In the genomic region with DNA sequence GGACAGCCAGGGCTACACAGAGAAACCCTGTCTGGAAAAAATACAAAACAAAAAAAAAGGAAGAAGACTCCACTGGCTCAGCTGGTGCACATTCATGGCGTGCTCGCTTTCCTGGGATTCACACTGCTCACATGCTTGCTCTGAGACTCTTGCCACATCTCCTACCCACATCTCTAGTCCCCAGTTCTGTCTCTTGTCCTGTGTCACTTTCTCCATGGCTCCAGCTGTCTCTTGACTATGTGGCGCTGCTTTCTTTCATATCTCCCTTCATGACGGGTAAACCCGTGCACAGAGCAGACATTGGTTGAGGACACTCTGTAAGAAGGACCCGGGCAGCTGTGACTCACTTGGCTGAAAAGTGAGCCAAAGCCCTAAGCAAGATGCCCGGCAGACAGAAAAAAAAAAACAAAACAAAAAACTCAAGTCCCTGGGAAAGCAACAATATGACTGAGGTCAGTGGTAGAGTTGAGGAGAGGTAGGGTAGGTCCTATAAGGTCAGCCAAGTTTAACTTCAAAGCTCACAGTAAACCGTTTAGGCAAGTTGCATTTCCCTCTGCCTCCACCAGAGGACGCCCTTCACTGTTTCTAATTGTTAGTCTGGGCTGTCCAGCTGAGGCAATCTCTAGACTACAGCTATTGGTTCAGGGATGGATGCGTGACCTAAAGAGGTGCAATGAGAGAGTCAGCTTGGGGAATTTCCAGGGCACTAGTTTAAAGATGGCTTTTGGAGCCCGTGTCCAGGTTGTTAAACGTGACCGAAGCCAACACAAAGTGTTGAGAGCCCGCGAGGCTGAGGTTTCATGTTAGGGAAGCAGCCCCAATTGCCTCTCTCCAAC, we compare ENCODE assay signal across 9 mouse cellular contexts. TPM values are rescaled to one million over a fixed set of nuclear protein-coding genes. Genes with fewer than 3 reads are reported as not detected.
A peak's percentile ranks its signal among the peaks of the same experiment; 100 is the strongest.
DNase-seq lines count a peak whose midpoint lies in the region; ATAC-seq and TF ChIP-seq lines count a peak whose summit lies in the region.
"Had no signal": no experiment of that assay in that cellular context is flagged by ENCODE, and none has a peak within 500 bp of the region (broad histone marks: within the 10 kb centered on the region; RNA-seq: fewer than 3 reads in every experiment).

No protein-coding gene starts in this region.

- no peaks in the 10 kb centered on the region for H3K27me3 ChIP-seq in embryonic facial prominence, embryonic 11.5 days (ENCODE audit: control insufficient read depth, insufficient read depth, low read length)
- H3K27me3 ChIP-seq in heart, embryonic 10.5 days (ENCODE audit: insufficient read depth, poor library complexity, severe bottlenecking), result peaks cover 6% of the 10 kb centered on the region; the same call in 1 of the 2 replicates
- H3K27me3 ChIP-seq in kidney, postnatal 0 days (ENCODE audit: insufficient read depth, low read length), result no peaks in the 10 kb centered on the region
- peaks cover 11% of the 10 kb centered on the region for H3K27me3 ChIP-seq in liver, embryonic 13.5 days
- H3K27me3 ChIP-seq: midbrain, embryonic 12.5 days had no signal

- peak; percentile 89 for DNase-seq in ES-CJ7 (ENCODE audit: low read depth, low spot score)
- peak; percentile 84 to 86 for DNase-seq in adrenal gland, postnatal 36 days
- DNase-seq in embryonic facial prominence, embryonic 11.5 days (ENCODE audit: low spot score), result peak; percentile 76
- peak; percentile 84 for DNase-seq in heart, embryonic 10.5 days (ENCODE audit: low spot score)
- DNase-seq in kidney, postnatal 0 days (ENCODE audit: low spot score), result peak; percentile 88
- DNase-seq in liver, embryonic 13.5 days, result peak; percentile 59
- peak; percentile 69 for DNase-seq in ovary, postnatal 36 days (ENCODE audit: low spot score)
- DNase-seq in thymus, postnatal 36 days, result peak; percentile 67 to 76

- H3K36me3 ChIP-seq in embryonic facial prominence, embryonic 11.5 days (replicated peaks; ENCODE audit: control insufficient read depth, insufficient read depth, low read depth, low read length), result no peaks in the 10 kb centered on the region
- H3K36me3 ChIP-seq in heart, embryonic 10.5 days, result peaks cover 26% of the 10 kb centered on the region
- H3K36me3 ChIP-seq in kidney, postnatal 0 days (ENCODE audit: insufficient read depth, low read length), result peaks cover 9% of the 10 kb centered on the region
- H3K36me3 ChIP-seq in liver, embryonic 13.5 days, result peaks cover 17% of the 10 kb centered on the region

- no peaks in the 10 kb centered on the region for H3K4me1 ChIP-seq in embryonic facial prominence, embryonic 11.5 days (ENCODE audit: control insufficient read depth, insufficient read depth, low read length)
- H3K4me1 ChIP-seq in heart, embryonic 10.5 days, result peaks cover 27% of the 10 kb centered on the region
- H3K4me1 ChIP-seq in kidney, postnatal 0 days (replicated peaks; ENCODE audit: insufficient read depth, low read length), result peaks cover 16% of the 10 kb centered on the region; the same call in 1 of the 2 replicates
- H3K4me1 ChIP-seq in liver, embryonic 13.5 days (replicated peaks), result peaks cover 13% of the 10 kb centered on the region
- H3K4me1 ChIP-seq: midbrain, embryonic 12.5 days had no signal

- no peaks in the 10 kb centered on the region for H3K9me3 ChIP-seq in embryonic facial prominence, embryonic 11.5 days (replicated peaks; ENCODE audit: control insufficient read depth, low read length)
- no peaks in the 10 kb centered on the region for H3K9me3 ChIP-seq in heart, embryonic 10.5 days
- H3K9me3 ChIP-seq in kidney, postnatal 0 days (replicated peaks; ENCODE audit: low read length), result no peaks in the 10 kb centered on the region
- H3K9me3 ChIP-seq in liver, embryonic 13.5 days (replicated peaks), result no peaks in the 10 kb centered on the region
- H3K9me3 ChIP-seq: midbrain, embryonic 12.5 days had no signal

- no peak overlapping the region for H3K9ac ChIP-seq in embryonic facial prominence, embryonic 11.5 days (replicated peaks; ENCODE audit: low read length)
- no peak overlapping the region for H3K9ac ChIP-seq in kidney, postnatal 0 days (ENCODE audit: low read depth, low read length)
- H3K9ac ChIP-seq in liver, embryonic 13.5 days, result no peak overlapping the region
- H3K9ac ChIP-seq: midbrain, embryonic 12.5 days had no signal

- H3K4me2 ChIP-seq in embryonic facial prominence, embryonic 11.5 days (ENCODE audit: low read depth, low read length), result no peak overlapping the region
- no peak overlapping the region for H3K4me2 ChIP-seq in kidney, postnatal 0 days (ENCODE audit: low read length)
- no peak overlapping the region for H3K4me2 ChIP-seq in liver, embryonic 13.5 days
- H3K4me2 ChIP-seq: midbrain, embryonic 12.5 days had no signal

- H3K27ac ChIP-seq in embryonic facial prominence, embryonic 11.5 days (replicated peaks; ENCODE audit: low read depth, low read length), result no peak overlapping the region
- H3K27ac ChIP-seq in heart, embryonic 10.5 days, result no peak overlapping the region
- no peak overlapping the region for H3K27ac ChIP-seq in kidney, postnatal 0 days
- H3K27ac ChIP-seq in liver, embryonic 13.5 days, result no peak overlapping the region
- H3K27ac ChIP-seq: midbrain, embryonic 12.5 days had no signal

- TF ChIP-seq CTCF in kidney, postnatal 0 days (IDR thresholded peaks at IDR 0.05; ENCODE audit: low read depth), result peak; percentile 98

- 74% methylated on average over 15 of the region's 15 CpGs for WGBS in embryonic facial prominence, embryonic 11.5 days
- 56% methylated on average over 15 of the region's 15 CpGs for WGBS in heart, embryonic 10.5 days
- WGBS in kidney, postnatal 0 days, result 66% methylated on average over 15 of the region's 15 CpGs
- WGBS in liver, embryonic 13.5 days (ENCODE audit: insufficient replicate concordance), result 60% methylated on average over 15 of the region's 15 CpGs

- 0 out of 2 replicates have a peak, but pooled peaks have one; percentile 45 for ATAC-seq in embryonic facial prominence, embryonic 11.5 days (replicated peaks; ENCODE audit: insufficient number of reproducible peaks, low FRiP score, low TSS enrichment, low read depth)
- peak; percentile 42; the same call in 1 of the 2 replicates for ATAC-seq in kidney, postnatal 0 days (replicated peaks; ENCODE audit: low FRiP score, low read depth)
- peak; percentile 51; the same call in 1 of the 2 replicates for ATAC-seq in liver, embryonic 13.5 days (ENCODE audit: low read depth)

- H3K4me3 ChIP-seq in embryonic facial prominence, embryonic 11.5 days (ENCODE audit: low read depth, low read length), result no peak overlapping the region
- no peak overlapping the region for H3K4me3 ChIP-seq in heart, embryonic 10.5 days
- H3K4me3 ChIP-seq in kidney, postnatal 0 days (replicated peaks; ENCODE audit: low read depth, low read length), result no peak overlapping the region
- H3K4me3 ChIP-seq in liver, embryonic 13.5 days (replicated peaks), result no peak overlapping the region
- H3K4me3 ChIP-seq: midbrain, embryonic 12.5 days had no signal

RNA-seq across cellular contexts. Expression of a gene that starts 17.3 kb away (rescaled TPM):
- 10 to 100 TPM; 22.7 to 25.9 TPM for total RNA-seq in adrenal gland, postnatal 36 days (2021)
- polyA plus RNA-seq in embryonic facial prominence, embryonic 11.5 days (2014; fragmentation: Nextera tagmentation; extraction: Ambion mirVana), result 13.9 and 14.0 TPM in 2 replicates
- polyA plus RNA-seq in heart, embryonic 10.5 days (2016; fragmentation: Nextera tagmentation; extraction: Ambion mirVana), result 13.1 and 17.0 TPM in 2 replicates
- polyA plus RNA-seq in kidney, postnatal 0 days (2015; fragmentation: Nextera tagmentation; extraction: Ambion mirVana), result 13.8 and 14.9 TPM in 2 replicates
- 3.2 and 3.6 TPM in 2 replicates for polyA plus RNA-seq in liver, embryonic 13.5 days (2015; fragmentation: Nextera tagmentation; extraction: Ambion mirVana)

RNA-seq across cellular contexts. Expression of a gene that starts 33.7 kb away (rescaled TPM):
- 10 to 100 TPM in 1 of 2 experiments, 1 to 10 TPM in 1; 7.0 to 10.1 TPM for total RNA-seq in adrenal gland, postnatal 36 days (2021)
- 39.0 and 39.5 TPM in 2 replicates for polyA plus RNA-seq in embryonic facial prominence, embryonic 11.5 days (2014; fragmentation: Nextera tagmentation; extraction: Ambion mirVana)
- polyA plus RNA-seq in heart, embryonic 10.5 days (2016; fragmentation: Nextera tagmentation; extraction: Ambion mirVana), result 16.3 and 21.9 TPM in 2 replicates
- 27.4 and 29.9 TPM in 2 replicates for polyA plus RNA-seq in kidney, postnatal 0 days (2015; fragmentation: Nextera tagmentation; extraction: Ambion mirVana)
- 6.6 and 7.9 TPM in 2 replicates for polyA plus RNA-seq in liver, embryonic 13.5 days (2015; fragmentation: Nextera tagmentation; extraction: Ambion mirVana)
